Mouse (Mus musculus) brain, adult 2 months (tissue): Measurements from ENCODE around the gene Tmem220.

Experiments used
- DNase-seq: peaks from one replicate; pipeline ENCODE4 v3.0.0; 2011; ENCODE audit warnings: low read depth, low spot score

Tmem220 gene

DNA sequence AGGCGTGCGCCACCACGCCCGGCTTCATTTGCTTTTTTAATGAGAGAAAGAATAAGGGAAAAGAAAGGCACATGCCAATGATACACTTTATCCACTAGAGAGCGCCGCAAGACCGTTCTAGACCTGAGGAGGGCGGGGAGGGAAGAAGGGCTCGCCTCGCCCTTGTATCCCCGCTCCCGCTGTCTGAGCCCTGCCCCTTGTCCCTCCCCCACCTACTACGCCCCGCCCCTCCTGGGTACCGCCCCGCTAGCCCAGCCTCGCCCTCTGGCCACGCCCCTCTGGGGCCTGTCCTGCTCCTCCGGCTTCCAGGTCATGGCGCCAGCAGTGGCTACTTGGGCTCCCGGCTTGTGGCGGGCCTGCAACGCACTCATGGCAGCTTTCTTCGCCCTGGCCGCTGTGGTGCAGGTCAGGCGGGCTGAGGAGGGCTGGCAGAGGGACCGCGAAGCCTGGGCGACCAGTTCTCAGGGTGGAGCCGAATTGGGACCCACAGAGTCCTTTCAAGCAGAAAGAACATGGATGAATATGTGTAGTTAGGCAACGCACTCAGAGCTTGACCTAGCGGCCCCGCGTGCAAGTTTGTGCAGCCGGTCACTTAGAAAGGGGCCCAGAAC, at the start of gene Tmem220:
TSS of gene Tmem220 (plus strand) at position 288 of the 611 bp plus-strand sequence.
- DNase-seq: peak; percentile 96

DNA sequence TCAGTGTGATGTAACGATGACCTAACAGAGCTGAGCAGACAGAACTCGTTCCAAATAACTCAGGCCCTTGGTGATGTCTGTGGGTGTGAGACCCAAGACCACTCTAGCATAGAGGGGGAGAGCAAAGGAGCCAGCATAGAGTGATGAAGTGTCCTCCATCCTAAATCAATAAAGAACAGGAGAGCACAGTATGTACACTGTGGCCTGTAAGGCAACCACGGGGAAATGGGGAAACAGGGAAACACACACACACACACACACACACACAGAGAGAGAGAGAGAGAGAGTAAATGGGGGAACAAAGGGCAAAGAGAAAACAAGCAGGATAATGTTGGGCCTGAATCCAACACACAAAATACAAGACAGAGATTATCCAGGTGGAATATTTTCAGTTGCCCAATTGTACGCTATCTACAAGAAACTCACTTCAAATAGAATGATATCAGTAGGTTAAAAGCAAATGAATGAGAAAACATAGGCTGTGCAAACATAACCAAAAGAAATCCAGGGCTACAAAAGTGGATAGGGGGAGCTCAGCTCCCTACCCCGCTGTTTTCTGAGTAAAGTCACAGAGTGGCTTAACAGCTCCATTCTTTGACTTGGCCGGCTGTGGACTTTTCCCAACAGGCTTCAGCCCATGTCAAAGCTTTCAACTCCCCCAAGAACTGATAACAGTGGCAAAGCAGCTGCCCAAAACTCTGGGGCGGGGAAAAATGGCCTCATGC, 49.2 kb upstream of the Tmem220 start:
- DNase-seq: no peak

DNA sequence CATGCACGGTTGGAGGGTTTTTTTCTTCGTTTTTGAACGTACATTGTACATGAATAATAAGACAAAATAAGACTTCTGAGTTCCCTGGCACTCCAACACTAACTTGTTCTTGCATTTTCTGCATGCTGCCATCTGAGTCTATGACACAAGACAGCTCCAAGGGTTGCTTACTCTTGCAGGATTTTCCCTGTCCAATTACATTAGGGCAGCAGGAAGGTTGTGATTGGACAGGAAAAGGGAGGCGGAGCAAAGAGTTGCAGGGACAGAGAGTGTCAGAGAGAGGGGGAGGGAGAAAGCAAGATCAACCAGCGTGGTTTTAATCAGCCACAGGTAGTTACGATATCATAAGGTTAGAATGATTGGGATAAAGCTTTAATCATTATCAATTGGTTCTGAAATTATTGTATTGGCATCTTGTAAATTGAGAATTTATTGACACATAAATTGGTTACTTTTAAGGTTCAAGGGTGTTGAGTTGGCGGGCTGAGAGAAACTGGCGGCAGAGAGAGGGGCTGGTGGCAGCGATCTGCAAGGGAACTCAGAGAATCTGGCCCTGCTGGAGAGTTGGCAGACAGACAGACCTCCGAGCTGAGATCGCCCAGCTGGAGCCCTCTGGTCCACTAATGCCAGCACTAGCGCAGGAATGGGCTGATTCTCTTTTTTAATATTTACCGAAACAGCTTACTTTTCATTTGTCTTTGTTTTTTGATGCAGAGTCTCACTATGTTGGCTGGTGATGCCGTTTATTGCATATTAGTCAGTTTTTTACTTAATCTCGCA, 43.4 kb upstream of the Tmem220 start:
- DNase-seq: peak; percentile 31

DNA sequence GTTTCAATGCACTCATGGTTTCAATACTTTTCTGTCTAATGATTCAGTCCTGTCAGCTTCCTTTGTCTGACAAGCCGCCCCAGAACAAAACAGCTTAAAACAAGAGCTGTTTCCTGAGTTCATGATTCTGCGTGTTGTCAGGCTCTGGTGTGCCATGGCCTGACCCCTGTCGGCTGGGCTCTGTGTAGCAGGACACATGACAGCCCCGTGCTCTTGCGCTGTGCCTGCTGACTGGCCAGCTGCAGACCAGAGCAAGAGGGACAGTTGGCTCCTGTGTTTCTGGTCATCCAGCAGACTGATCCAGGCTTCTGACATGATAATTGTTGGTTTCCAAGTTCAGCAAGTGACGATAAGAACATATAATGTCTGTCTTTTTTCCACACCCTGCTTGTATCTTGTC, 42.2 kb upstream of the Tmem220 start:
- peak; percentile 46 for DNase-seq

DNA sequence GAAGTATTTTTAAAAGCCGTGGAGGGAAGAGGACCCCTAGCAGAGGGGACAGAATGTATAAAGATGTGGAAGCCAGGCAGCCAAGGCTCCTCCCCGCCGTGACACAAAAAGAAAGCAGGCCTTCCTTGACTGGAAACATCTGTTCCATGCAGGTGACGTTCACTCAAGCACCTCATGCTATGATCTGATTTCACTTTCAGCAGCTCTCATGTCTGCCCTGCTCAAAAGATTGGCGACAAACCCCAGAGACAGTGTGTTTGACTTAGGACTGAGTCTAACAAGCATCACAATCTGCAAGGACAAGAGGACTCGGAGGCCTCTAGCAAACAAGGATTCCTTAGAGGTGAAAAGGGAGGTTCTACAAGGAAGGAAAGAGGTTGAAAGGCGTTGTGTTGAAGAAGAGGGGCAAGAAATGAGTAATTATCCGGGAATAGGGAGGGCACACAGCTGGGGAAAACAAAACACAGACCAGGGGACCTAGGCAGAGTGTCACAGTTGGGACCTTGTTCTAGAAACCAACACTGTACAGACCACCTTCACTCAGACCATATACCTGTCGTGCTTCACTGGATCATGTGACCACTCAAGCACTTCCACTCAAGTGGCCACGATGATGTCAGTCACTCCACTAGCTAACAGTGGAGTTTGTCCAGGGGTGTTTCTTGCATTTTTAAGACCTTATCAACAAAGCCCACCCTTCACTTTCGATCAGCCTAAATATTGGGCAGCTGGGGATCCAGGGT, 41.4 kb upstream of the Tmem220 start:
- no peak for DNase-seq

DNA sequence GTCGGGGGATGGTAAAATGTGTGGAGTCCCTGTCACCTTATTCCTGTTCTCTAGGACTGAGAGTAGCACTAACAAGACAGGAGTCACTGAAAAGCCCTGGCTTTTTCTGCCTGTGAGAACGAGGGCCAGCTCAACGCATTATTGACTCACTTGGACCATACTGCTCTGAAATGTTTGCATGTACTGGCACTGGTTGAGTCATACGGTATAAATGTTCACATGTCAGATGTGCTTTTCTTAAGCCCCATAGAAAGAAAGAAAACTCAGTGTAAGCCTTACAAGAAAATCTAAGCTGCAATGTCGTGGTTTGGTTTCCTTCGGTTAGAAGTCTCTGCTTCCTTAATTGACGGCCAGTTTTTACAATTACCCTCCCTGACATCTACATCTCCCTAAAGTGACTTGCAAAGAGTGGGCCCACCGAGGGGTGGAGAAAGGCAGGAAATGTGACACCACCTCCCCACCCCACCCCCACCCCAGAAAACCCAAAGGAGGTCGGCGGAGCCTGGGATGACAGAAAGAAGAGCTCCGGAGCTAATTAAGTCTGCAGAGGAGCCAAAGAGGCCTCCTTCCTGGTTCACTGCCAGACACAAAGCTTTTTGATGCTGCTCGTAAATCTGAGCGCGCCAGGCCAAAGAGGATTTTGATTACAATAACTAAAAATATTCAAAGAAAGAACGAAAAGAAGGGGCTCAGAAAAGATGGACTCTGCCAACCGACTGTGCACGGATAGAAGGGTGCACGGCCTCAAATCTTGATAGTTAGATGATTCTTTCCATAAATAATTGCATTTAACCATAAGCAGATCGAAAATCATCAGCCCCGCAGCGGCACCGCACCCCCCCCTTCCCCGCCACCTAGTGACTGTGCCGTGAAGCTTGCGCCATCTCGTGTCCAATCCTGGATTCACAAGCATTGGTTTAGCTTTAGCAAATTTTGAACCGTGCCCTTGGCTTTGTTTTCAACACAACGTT, 40.5 kb upstream of the Tmem220 start:
- peak; percentile 91 for DNase-seq

DNA sequence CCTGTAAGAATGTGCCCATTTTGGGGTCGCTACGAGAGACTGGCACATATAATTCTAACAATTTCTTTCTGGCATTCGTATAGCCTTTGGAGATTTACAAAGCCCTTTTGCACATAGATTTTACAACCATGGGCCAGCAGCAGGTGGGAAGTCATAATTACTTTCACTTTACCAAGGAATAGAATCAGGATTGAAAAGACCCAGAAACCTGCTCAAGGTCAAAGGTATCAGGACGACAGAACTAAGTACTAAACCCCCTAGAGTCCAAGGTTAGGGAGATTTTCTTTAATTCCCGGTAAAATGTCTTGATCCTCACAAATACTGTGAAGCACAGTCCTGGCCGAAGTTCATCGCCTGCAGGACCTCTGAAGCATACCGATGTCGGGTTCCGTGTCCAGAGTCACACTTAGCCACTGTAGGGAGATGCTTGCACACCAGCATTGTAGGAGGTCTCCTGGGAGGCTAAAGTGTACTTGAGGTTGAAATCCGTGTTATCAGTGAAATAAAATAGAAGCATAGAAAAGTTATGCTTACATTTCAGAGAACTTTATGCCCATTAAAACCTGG, 39.7 kb upstream of the Tmem220 start:
- DNase-seq: no peak

DNA sequence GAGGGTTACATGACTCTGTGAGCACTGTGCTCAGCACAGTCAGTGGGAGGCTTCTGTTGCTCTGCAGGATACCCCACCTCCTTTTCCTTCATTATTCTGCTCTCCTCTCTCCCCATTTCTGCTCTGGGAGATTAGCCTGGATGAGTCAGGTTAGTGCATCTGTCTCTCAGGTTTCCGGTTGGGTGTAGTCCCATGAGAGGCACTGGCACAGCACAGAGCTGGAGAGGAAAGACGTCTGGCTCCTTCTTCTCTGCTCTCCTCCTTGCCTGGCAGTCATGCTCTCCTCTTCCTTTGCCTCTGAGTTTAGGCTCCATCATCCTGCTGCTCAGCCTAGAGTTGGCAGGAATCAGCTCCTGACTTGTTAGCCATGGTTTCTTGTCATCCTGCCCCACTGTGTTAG, 32.8 kb upstream of the Tmem220 start:
- DNase-seq: peak; percentile 75

DNA sequence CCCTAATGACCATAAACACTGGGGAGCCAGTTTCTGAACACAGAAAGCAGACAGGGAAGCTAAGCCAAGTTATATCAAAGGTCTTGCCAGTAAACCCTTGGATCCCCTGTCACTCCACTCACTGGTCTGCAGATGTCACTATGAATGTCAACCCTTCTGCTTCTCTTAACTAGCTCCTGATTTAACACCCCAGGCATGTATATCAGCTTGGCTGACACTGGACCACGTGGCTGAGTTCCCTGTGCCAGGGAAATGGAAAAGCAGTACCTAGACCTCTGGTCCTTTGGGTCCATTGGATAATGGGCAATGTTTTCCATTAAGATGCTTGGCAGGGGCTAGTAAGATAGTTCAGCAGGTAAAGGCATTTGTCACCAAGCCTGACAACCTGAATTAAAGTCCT, 31.3 kb upstream of the Tmem220 start:
- DNase-seq: no peak

DNA sequence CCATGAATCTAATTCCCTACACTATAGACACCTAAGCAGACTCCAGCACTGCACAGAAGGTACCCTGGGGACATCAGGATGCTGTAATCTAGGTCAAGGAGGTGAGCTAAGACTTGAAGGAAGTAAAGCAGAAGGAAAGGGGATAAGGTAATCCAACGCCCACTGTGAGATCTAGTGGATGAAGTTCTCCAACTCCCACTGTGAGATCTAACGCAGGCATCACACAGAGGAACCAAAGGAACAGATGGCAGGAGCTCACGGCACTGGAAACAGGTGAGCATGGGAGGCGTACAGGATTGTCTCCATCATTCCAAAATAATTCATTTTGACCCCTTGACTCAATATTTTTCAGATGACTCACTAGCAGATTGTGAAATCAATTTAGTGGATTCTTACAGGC, 28.5 kb upstream of the Tmem220 start:
- peak; percentile 78 for DNase-seq

DNA sequence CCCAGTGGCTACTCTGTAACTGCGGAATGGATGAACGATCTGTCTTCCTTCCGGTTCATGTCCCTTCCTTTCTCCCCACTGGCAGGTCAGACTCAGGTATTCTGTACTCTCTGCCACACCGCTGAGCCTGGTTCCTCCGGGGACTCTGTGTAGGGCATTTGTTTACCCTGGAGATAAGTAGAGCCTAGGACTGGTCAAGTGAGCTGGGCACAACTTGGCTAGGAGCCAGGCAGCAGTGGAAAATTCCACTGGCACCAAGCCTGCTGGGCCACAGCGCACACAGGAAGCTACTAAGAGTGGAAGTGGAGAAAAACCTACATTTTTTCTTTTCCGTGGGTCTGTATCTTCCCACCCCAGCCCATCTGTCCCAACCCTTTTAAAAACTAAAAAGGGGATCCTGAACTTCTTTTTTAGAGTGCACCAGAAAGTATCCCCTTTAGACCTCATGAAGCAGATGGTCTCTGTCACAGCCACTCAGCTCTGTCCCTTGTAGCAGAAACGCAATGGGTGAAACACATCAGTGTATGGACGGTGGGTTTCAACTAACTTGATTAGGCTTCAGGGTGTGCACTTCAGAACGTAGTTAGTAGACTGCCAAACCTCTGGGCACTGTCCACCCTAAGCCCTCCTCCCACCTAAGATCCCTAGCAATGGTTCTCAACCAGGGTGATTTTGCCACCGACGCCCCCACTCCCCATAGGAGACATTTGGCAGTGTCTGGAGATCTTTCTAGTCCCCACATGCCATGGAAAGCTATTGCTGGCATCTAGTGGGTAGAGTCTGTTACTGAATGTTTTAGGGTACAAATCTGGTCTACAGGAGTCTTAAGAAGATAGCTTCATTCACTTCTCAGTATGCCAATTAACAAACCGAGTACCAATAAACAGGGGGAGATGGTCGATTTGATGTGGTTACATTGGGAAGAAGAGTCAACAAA, 26.2 kb upstream of the Tmem220 start:
- DNase-seq: peak; percentile 66

DNA sequence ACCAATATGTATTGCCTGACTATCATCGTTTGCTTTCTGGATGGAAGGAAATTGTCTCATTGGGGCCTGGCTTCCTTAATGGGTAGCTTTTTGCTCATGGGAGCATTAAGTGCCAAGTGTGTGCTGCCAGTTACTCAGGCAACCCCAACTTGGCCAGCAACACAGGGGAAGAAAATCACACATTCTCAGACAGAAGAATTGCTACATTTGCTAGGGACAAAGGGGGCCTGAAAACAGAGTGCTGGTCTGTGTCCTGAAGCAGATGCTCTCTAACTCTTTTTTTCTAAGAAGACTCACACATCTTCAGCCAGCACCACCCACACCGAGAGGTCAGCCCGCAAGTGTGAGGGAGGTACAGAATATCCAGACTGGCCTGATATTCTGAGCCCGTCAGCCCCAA, 24.3 kb upstream of the Tmem220 start:
- DNase-seq: peak; percentile 52

DNA sequence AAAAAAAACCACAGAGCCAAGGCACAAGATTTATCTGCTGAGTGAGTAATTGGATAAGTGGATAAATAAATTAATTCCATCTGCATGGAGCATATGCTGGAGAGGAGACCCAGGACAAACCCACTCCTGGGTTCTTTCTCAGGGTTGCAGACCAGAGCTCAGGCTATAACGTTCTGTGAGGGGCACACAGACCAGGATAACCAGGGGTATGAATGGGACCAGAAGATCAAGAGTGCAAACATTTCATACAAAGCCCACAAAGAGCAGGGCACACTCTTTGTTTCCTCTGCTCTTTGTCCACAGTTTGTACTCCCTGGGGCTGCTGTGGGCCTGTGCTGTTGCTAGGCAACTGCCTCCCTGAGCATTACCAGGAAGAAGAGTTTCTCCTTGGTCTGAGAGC, 23.2 kb upstream of the Tmem220 start:
- no peak for DNase-seq

DNA sequence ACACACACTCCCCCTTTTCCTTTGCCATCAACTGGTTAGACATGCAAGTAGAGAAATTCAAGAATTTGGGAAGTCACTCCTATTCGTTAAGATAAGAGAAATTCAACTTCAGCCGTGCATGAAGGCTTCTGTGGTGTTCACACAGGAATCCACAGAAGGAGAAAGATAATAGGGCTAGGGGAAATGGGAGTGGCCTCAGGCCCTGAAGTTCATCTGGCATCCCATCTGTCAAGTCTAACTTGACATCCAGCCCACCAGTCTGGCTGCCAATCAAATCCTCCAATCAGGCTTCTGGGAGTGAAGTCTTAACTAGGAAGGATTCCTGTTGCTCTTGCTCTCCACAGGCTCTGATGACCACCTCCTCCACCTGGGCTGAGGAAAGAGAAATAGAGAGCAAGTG, 22.0 kb upstream of the Tmem220 start:
- no peak for DNase-seq

DNA sequence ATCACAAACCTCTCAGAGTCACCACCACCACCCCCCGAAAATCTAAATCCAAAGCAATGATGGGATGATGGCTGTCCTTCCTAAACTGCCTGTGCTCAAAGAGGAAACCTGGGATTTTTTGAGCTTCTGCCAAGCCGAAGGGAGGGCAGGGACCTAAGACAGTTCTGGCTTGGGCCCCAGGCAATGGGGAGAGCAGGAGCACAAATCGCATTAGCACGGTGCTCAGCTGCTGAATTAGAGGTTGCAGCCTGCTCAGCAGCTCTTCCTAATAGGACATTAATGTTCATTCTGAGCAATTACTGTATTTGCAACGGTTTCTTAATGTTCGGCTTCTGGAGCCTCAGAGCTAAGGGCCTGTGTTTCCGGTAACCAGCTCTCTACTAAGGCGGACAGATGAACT, 17.0 kb upstream of the Tmem220 start:
- peak; percentile 43 for DNase-seq

DNA sequence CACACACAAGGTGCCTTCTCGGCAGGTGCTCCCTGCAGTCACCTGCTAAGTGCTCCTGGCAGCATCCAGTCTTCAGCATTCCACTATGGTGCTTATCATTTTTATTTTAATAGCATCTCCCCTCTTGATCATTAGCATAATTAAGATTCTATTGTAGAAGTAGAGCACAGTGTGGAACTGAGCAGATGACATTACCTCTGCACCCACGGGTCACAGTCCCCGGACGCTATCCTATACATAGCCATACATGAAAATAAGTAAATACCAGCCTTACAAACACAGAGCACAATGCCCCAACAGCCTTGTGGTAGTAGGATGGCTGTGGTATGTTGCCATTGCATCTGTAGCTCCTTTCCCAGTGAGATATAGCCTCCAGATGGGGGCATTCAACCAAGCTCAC, 16.4 kb upstream of the Tmem220 start:
- DNase-seq: no peak

DNA sequence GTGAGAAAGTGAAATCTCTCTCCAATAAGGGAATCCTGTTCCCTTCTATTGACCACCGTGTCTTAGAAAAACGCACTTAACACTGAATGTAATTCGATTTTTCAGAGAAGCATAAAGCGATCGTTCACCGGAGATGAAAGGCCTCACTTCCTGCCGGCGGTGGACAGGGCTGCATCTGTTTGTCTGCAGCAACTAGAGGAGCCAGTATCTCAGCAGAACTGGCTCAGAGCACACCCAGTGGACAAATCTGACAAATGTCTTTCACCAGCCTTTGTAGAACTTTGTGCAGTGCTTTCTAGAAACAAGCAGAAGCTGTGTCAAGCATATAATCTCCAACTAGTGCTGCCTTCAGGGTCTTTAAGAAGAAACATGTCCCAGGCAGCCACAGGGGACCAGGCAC, 14.5 kb upstream of the Tmem220 start:
- DNase-seq: peak; percentile 68

DNA sequence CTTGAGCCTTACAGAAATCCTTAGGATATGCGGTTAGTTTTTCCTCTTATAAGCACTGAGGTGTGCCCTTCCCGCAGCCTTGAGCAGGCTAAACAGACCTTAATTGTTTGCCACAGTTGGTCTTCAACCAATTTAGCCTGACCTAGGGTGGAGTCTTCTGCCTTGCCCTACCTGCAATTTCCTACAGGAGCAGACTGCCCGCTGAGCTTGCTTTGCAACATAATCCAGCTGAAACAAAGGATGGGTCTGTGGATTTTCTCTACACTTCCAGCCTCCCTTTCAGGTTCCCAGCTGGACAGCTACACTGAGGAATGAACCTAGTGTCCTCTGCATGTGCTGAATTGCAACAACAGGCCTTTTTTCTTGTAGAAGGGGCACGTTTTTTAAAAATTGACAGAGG, 13.3 kb upstream of the Tmem220 start:
- DNase-seq: no peak

DNA sequence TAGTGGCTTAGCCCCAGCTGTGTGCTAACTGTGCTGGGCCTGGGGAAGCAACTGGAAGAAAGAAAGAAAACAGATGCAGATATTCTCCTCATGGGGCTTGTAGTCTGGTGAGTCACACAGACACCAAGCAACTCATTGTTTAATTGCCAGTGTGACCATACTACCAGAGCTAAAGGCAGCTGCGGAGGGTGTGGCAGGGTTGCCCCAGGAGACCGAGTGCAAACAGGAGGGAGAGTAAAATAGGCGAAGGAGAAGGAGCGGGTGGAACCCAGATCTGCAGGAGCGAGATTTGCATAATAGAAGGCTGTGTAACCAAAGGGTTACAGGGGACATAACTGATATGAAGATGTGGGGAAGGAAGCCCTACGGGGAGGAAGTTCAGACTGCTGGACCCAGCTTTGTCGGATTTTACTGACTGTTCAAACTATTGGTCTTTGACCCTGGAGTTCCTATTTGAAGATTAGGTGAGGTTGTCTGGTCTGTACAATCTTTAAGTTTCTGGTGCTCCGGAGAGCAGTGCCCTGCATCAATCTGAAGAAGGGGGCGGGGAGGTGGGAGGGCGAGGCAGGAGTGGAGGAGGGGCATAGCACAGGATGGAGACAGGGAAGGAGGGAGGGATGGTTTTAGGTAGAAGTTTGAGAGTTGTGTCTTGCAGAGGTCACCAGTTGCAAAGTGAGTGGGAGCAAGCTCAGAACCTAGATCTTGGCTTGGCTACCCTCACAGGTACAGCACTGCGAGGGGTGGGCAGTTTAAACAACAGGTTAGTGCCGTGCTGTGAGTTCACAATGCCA, 7.0 kb upstream of the Tmem220 start:
- peak; percentile 52 for DNase-seq
